Mouse (Mus musculus) hindbrain, embryonic 12.5 days (tissue): ENCODE data around the gene Olfr1340. TPM values are rescaled to one million over a fixed set of nuclear protein-coding genes. Genes with fewer than 3 reads are reported as not detected.

Experiments
- ATAC-seq: fragments of 200-750 bp; cut with Nextera tagmentation; 2 replicates; pipeline ENCODE4 v1.8.0; 2017; ENCODE audit warnings: moderate TSS enrichment; ENCODE audit not compliant: low FRiP score
- H3K27ac ChIP-seq: fragments of 300-500 bp; sonication (generic); 2 replicates; pipeline ENCODE4 v1.5.1; 2016; ENCODE audit warnings: mild to moderate bottlenecking
- H3K27me3 ChIP-seq: fragments of 300-500 bp; sonication (generic); 2 replicates; pipeline ENCODE4 v1.6.1; 2016; ENCODE audit warnings: mild to moderate bottlenecking
- H3K36me3 ChIP-seq: fragments of 300-500 bp; sonication (generic); 2 replicates; pipeline ENCODE4 v1.6.1; 2016; ENCODE audit warnings: mild to moderate bottlenecking
- H3K4me1 ChIP-seq: fragments of 300-500 bp; sonication (generic); 2 replicates; pipeline ENCODE4 v1.6.1; 2016
- H3K4me2 ChIP-seq: fragments of 300-500 bp; sonication (generic); replicated peaks from 2 replicates; pipeline ENCODE4 v1.6.1; 2016; ENCODE audit warnings: mild to moderate bottlenecking
- H3K4me3 ChIP-seq: fragments of 300-500 bp; sonication (generic); 2 replicates; pipeline ENCODE4 v1.5.1; 2016; ENCODE audit warnings: mild to moderate bottlenecking
- H3K9ac ChIP-seq: fragments of 300-500 bp; sonication (generic); 2 replicates; pipeline ENCODE4 v1.6.1; 2016; ENCODE audit warnings: mild to moderate bottlenecking, moderate library complexity
- H3K9me3 ChIP-seq: fragments of 300-500 bp; sonication (generic); replicated peaks from 2 replicates; pipeline ENCODE4 v1.6.1; 2016; ENCODE audit warnings: mild to moderate bottlenecking
- WGBS: fragments of 180-500 bp; shearing (Covaris S2); methylation state at CpG from one replicate; pipeline ENCODE4 v1.1.7; 2016; 5-methylcytosine and 5-hydroxymethylcytosine counted together
- polyA plus RNA-seq: library from polyadenylated mRNA; unstranded; fragments of >200 nt; fragmentation: Nextera tagmentation; extraction: Ambion mirVana; gene quantifications from 2 replicates; pipeline ENCODE4 v1.2.1, GENCODE M21; 2016

The Olfr1340 gene
- not detected in 2 replicates for polyA plus RNA-seq

DNA sequence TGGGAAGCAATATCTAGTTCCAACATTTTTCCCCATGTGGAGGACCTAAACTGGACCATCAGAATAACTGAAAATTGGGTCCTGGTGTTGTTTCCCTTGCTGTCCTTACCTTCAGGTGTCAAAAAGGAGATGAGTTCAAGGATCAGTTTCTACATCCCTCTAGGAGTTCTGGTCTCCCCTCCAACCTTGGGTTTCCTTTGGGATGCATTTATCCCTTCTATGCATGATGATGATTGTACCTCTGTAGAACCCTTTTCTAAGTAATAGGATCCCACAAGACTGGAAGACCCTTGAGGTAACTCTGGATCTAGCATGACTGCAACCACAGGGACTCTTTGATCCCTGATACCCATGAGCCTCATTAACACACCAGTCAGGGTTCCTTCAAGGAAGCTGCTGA lies at the start of gene Olfr1340:
Gene Olfr1340 (plus strand): TSS at position 301 of the 400 bp plus-strand sequence.
- H3K27ac ChIP-seq: no peak within 1 kb of the TSS
- H3K27me3 ChIP-seq: no peaks in the 10 kb centered on the region
- no peak within 1 kb of the TSS for H3K9ac ChIP-seq
- ATAC-seq: no peak
- H3K4me2 ChIP-seq: no peak within 1 kb of the TSS
- no peaks in the 10 kb centered on the region for H3K36me3 ChIP-seq
- H3K4me3 ChIP-seq: no peak within 1 kb of the TSS
- no peaks in the 10 kb centered on the region for H3K9me3 ChIP-seq
- no peaks in the 10 kb centered on the region for H3K4me1 ChIP-seq

DNA sequence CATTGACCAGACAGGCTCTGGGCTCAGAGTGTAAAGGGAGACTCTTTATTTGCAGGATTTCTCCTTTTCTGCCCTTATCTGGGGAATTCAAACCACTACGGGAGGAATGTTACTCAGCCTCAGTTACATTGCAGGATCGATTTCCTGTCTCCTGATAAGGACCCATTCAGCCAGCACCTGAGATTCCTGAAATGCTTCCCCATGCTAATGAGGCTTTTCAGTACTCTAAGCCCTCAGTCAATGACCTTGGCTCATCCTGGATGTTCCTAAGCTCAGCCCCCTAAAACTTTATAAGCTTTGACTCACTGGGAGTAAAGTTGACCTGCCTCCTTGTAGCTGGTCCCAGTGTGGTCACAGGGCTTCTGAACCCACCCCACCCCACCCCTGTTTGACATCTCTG lies 32.9 kb upstream of the Olfr1340 start:
- H3K9ac ChIP-seq: no peak overlapping the region
- no peak overlapping the region for H3K4me2 ChIP-seq
- WGBS: 78% methylated on average over 2 of the region's 2 CpGs
- no peaks in the 10 kb centered on the region for H3K27me3 ChIP-seq
- no peaks in the 10 kb centered on the region for H3K9me3 ChIP-seq
- no peaks in the 10 kb centered on the region for H3K36me3 ChIP-seq
- no peak overlapping the region for H3K4me3 ChIP-seq
- no peaks in the 10 kb centered on the region for H3K4me1 ChIP-seq
- ATAC-seq: no peak
- no peak overlapping the region for H3K27ac ChIP-seq

DNA sequence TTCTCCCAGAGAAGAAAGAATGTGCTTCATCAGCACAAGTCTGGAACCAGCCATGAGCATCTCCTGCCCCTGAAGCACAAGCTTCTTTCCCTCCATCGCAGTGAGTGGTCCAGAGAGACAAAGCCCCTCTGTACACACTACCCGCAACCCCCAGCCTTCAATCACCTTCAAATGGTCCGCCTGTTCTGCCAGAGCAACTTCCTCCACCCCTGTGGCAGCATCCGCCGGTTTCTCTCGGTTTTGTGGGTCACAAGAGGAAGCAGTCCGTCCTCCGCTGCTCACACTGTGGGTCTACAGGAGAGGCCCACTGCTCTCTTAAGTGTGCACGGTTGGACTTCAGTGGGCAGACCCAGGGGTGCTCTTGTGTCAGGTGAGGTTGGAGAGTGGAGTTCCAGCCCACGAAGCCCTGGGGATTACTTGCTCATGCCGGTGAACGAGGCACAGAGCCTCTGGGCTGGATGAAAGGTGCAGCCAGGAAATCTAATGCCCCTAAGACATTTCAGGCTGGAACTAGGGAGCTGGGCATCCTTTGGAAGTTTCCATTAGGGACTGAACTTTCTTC lies 27.4 kb upstream of the Olfr1340 start, which contains the start of gene Olfr1342:
Gene Olfr1342 (minus strand): TSS at position 345 of the 562 bp plus-strand sequence.
- no peak within 1 kb of the TSS for H3K4me2 ChIP-seq
- ATAC-seq: no peak

DNA sequence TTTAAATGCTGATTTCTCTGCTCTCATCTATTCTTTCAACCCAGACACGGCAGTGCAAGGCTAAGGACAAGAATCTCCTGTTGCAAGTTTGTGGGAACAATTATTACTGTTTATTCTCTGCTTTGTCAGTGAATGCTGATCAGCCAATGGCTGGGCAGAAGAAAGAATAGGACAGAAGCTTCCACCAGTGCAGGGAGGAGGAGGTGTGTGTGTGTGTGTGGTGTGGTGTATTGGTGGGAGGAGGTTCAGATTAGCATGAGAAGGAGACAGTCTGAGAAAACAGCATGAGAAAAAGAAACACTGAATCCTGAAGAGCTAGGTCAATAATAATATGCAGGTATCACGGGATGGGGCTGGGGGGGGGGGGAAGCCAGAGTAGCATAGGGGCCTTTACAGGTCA lies 26.1 kb upstream of the Olfr1340 start:
- peaks cover 3% of the 10 kb centered on the region; the same call in 1 of the 2 replicates for H3K27me3 ChIP-seq
- ATAC-seq: no peak
- WGBS: 29% methylated on average over 2 of the region's 2 CpGs

More for the DNA sequence above, 27.4 kb upstream of the Olfr1340 start, which contains the start of gene Olfr1342:
- peaks cover 11% of the 10 kb centered on the region for H3K4me1 ChIP-seq
- H3K9me3 ChIP-seq: no peaks in the 10 kb centered on the region
- no peaks in the 10 kb centered on the region for H3K36me3 ChIP-seq
- 0 out of 2 replicates have a peak within 1 kb of the TSS, but pooled peaks have one; percentile 7 for H3K27ac ChIP-seq
- WGBS: 52% methylated on average over 12 of the region's 12 CpGs
- peaks cover 3% of the 10 kb centered on the region; the same call in 1 of the 2 replicates for H3K27me3 ChIP-seq
- H3K4me3 ChIP-seq: no peak within 1 kb of the TSS
- no peak within 1 kb of the TSS for H3K9ac ChIP-seq

DNA sequence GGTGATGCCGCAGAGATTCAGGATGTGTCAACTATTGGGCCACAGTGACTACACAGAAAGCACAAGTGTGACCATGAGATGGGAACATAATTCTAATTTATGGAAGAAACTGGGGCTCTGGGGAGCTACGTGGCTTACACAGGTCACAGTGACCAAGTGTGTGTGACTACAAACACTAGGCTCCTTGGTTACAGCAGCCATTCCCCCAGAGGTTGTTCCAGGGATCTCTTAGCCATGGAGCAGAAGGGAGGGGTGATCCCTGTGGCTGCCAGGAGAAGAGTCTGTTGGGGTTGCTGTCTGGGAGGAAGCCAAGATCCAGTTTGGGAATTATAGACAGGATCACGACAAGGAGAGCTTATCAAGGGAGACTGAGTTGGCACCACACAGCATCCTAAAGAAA lies 16.7 kb upstream of the Olfr1340 start, which contains the start of gene Olfr1341:
Gene Olfr1341 (plus strand): TSS at position 301 of the 400 bp plus-strand sequence.
- H3K36me3 ChIP-seq: no peaks in the 10 kb centered on the region
- ATAC-seq: no peak
- no peak within 1 kb of the TSS for H3K4me3 ChIP-seq
- no peak within 1 kb of the TSS for H3K9ac ChIP-seq
- no peak within 1 kb of the TSS for H3K27ac ChIP-seq
- no peaks in the 10 kb centered on the region for H3K9me3 ChIP-seq
- H3K27me3 ChIP-seq: no peaks in the 10 kb centered on the region
- WGBS: 86% methylated on average over 3 of the region's 3 CpGs
- H3K4me2 ChIP-seq: no peak within 1 kb of the TSS
- no peaks in the 10 kb centered on the region for H3K4me1 ChIP-seq

More for the DNA sequence above, 26.1 kb upstream of the Olfr1340 start:
- Histone ChIP-seq H3K4me3 (no peak overlapping the region), H3K9me3 (no peaks in the 10 kb centered on the region), H3K27ac (no peak overlapping the region), H3K9ac (no peak overlapping the region), H3K4me2 (no peak overlapping the region), H3K36me3 (no peaks in the 10 kb centered on the region), H3K4me1 (peaks cover 11% of the 10 kb centered on the region)

DNA sequence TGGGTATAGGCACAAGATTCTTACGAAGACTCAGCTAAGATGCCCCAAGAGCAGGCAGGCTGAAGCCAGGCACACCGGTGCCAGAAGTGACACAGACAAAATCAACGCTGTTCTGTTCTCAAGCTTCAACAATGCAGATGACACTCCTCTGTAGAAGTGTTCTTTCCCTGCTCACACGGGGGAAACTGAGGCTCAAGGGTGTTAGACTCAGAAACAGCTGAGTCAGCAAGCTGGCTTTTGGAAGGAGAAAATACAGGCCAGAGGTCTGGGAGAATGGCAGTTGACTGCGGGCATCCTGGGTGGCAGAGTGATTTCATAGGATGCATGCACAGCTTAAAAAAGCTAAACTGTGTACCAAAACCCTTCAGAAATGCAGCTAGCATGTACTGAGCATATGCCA lies 11.9 kb upstream of the Olfr1340 start:
- Histone ChIP-seq H3K9ac (no peak overlapping the region), H3K36me3 (no peaks in the 10 kb centered on the region), H3K4me1 (no peaks in the 10 kb centered on the region), H3K9me3 (no peaks in the 10 kb centered on the region), H3K4me2 (no peak overlapping the region), H3K27ac (no peak overlapping the region), H3K4me3 (no peak overlapping the region), H3K27me3 (no peaks in the 10 kb centered on the region)
- ATAC-seq: no peak
- 83% methylated on average over 5 of the region's 5 CpGs for WGBS

DNA sequence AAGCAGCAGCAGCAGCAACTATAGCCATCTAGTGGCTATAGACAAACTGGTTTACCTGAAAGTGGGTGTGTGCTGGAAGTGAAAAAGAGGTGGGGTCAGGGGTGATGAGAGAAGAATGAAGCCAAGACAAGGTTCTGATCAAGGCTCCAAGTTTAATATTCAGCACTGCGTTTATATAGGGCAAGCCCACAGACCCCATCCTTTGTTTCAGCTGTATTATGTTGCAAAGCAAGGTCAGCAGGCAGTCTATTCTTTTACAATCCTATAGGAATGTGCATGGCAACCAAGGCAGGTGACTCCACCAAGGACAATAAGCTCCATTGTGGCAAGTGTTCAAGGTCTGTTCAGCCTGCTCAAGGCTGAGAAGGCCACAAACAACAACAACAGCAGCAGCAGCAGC lies 8.3 kb upstream of the Olfr1340 start:
- Histone ChIP-seq H3K9me3 (no peaks in the 10 kb centered on the region), H3K4me3 (no peak overlapping the region), H3K36me3 (no peaks in the 10 kb centered on the region), H3K9ac (no peak overlapping the region), H3K4me2 (no peak overlapping the region), H3K27me3 (no peaks in the 10 kb centered on the region), H3K27ac (no peak overlapping the region), H3K4me1 (no peaks in the 10 kb centered on the region)
- 18% methylated on average over 1 of the region's 1 CpGs for WGBS
- ATAC-seq: no peak

DNA sequence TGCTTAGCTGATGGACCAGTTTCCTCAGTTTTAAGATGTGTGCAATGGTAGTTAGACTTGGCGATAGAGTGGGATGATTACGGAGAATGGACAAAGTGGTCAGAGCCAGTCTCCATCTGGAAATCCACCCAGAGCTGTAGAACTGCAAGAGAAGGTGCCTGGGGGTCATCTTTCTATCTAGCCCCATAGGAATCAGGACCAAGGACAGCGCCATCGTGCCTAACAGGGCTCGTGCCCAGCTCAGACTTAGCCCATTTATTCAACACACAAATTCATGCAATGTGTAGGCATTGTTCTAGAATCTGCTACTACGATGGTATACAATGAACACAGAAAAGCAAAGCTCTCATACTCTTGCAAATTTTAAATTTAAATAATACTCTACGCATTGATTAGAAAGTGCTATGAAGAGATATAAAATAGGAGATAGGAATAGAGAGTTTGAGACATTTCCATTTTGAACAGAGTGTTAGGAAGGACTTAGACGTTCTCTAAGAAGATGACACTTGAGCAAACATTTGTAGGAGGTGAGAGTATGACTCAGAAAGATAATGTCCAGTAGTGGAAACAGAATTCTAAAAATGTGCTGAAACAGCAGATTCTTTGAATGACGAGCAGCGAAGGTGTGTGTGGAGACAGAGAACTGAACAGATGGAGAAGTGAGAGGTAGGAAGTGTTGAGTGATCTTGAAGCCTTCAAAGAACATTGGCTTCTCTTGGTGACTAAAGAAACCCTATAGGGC lies 2.0 kb downstream of the Olfr1340 start:
- H3K9me3 ChIP-seq: no peaks in the 10 kb centered on the region
- no peak overlapping the region for H3K4me3 ChIP-seq
- no peak overlapping the region for H3K27ac ChIP-seq
- H3K4me2 ChIP-seq: no peak overlapping the region
- H3K9ac ChIP-seq: no peak overlapping the region
- H3K36me3 ChIP-seq: no peaks in the 10 kb centered on the region
- H3K27me3 ChIP-seq: no peaks in the 10 kb centered on the region
- 55% methylated on average over 10 of the region's 10 CpGs for WGBS
- H3K4me1 ChIP-seq: no peaks in the 10 kb centered on the region
- ATAC-seq: no peak

DNA sequence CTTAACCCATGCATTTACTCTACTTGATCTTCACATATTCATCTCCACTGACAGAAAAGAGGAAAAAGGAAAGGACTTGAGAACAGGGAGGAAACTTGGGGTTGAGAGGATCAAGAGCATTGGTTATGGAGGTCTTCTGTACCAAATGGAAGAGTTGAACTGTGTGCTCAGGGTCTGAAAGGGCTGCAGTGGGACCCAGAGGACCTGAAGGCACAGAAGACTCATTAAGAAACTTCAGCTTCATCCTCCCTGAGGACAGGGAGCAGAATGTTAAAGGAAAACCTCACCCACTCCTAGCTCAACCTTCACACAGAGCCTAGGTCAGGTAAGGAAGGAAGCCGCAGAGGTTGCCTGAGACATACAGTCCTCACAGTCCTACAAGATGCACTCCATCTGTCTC lies 11.9 kb downstream of the Olfr1340 start, which contains the start of gene Olfr1339:
Gene Olfr1339 (plus strand): TSS at position 301 of the 400 bp plus-strand sequence.
- Histone ChIP-seq H3K4me1 (no peaks in the 10 kb centered on the region), H3K27ac (no peak within 1 kb of the TSS), H3K4me2 (no peak within 1 kb of the TSS), H3K9me3 (no peaks in the 10 kb centered on the region), H3K4me3 (no peak within 1 kb of the TSS), H3K9ac (no peak within 1 kb of the TSS), H3K27me3 (no peaks in the 10 kb centered on the region), H3K36me3 (no peaks in the 10 kb centered on the region)
- no peak for ATAC-seq
- 100% methylated on average over 1 of the region's 1 CpGs for WGBS

DNA sequence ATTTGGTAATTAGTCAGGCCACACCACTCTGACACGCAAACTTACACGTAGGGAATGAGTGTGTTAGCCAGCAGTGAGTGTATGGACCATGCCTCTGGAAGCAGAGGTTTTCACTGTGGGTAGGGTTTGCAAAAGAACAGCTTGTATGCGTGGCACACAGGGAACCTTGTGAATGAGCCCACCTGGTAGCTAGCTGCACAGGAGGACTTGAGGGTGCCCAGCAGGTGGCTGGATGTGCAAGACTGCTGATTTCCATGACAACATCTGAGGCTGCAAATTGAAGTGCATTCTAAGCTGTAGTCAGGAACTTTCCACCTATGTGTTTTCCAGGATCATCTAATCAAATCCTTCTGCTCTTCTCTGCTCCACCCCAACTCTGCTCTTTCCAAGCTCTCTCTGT lies 19.6 kb downstream of the Olfr1340 start:
- H3K9me3 ChIP-seq: no peaks in the 10 kb centered on the region
- 65% methylated on average over 3 of the region's 3 CpGs for WGBS
- H3K4me3 ChIP-seq: no peak overlapping the region
- H3K4me1 ChIP-seq: peaks cover 4% of the 10 kb centered on the region; the same call in 1 of the 2 replicates
- no peak overlapping the region for H3K27ac ChIP-seq
- H3K36me3 ChIP-seq: no peaks in the 10 kb centered on the region
- ATAC-seq: no peak
- no peak overlapping the region for H3K4me2 ChIP-seq
- H3K27me3 ChIP-seq: peaks cover 27% of the 10 kb centered on the region
- H3K9ac ChIP-seq: no peak overlapping the region

DNA sequence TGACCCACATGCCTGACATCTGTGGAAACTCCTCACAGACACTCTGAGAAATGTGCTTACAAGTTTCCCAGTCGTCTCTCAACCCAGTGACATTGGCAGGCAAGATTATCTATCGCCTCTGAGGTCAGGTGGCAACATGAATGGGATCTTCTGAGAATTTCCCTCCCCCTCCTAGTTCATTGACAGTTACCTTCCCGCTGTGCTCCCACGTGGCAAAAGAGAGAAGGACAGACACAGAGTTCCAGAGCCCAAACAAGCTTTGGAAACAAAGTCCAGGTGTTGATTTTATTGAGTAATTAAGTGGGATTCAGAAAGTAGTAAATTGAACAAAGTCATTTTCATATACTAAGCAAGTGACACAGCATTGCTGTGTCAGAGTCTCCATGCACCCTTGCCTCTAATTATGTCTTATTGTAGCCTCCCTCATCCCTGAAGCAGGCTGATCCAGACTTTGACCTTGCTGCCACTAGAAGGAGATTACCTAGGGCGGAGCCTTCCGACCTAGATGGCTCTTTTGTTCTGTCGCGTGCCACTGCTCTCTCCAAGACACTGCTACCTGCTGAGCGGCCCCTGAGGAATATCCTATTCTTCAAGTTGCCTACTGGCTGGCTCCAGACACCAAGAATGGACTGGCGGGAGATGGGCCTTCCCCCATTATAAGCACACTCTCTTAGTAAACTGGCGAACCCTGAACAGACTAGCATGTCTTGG lies 21.2 kb downstream of the Olfr1340 start:
- no peaks in the 10 kb centered on the region for H3K36me3 ChIP-seq
- peaks cover 27% of the 10 kb centered on the region for H3K27me3 ChIP-seq
- peaks cover 4% of the 10 kb centered on the region; the same call in 1 of the 2 replicates for H3K4me1 ChIP-seq
- H3K9me3 ChIP-seq: peaks cover 1% of the 10 kb centered on the region; the same call in 1 of the 2 replicates
- H3K4me2 ChIP-seq: peak overlapping the region; percentile 24; the same call in 1 of the 2 replicates
- H3K27ac ChIP-seq: no peak overlapping the region
- WGBS: 3% methylated on average over 11 of the region's 11 CpGs
- ATAC-seq: no peak
- no peak overlapping the region for H3K4me3 ChIP-seq
- H3K9ac ChIP-seq: no peak overlapping the region

DNA sequence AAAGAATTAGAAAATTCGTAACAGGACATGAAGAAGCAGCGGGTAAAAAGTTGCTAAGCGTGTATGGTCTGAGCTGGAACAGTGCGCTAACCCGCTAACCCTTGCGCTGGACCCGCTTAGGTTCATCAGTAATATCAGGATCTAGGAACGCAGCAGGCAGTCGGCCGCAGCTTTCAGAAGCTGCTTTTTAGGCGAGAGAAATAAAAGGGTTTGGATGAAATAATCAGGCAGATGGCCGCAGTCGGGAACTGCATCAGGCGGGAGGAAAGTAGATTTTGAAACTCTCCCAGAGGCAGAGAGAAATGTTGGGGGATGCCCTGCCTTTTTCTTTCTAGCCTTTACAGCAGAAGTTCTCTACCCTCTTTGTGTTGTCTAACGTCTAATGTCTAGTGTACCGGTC lies 21.9 kb downstream of the Olfr1340 start:
- Histone ChIP-seq H3K27me3 (peaks cover 27% of the 10 kb centered on the region), H3K9ac (no peak overlapping the region), H3K4me1 (peaks cover 4% of the 10 kb centered on the region; the same call in 1 of the 2 replicates), H3K36me3 (no peaks in the 10 kb centered on the region), H3K4me3 (no peak overlapping the region), H3K4me2 (peak overlapping the region; percentile 24; the same call in 1 of the 2 replicates), H3K27ac (no peak overlapping the region), H3K9me3 (peaks cover 9% of the 10 kb centered on the region; the same call in 1 of the 2 replicates)
- no peak for ATAC-seq
- 3% methylated on average over 16 of the region's 16 CpGs for WGBS
